Mouse (Mus musculus): ENCODE data around the gene Nek9. TPM values are rescaled to one million over a fixed set of nuclear protein-coding genes. Genes with fewer than 3 reads are reported as not detected.
A peak's percentile ranks its signal among the peaks of the same experiment; 100 is the strongest.

Nek9 gene
- polyA plus RNA-seq, 1 experiment: 32.1 TPM

DNA sequence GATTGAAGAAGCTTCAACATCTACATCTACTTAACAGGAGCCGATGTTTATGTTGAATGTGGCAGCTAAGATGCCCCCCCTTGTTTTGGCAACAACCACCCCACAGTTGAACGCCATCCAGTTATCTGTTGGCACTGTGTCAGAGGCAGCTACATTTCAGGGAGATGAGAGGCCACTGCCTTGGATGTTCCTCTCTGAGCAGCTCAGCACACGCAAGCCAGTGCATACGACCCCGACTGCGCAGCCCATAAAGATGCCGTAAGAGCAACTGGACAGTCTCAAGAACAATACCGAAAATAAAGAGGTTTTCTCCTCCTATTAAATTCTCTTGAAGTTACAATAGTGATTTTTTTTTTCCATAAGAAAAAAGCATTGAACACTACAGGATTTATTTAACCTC is 74.6 kb downstream of the Nek9 start:
- TF ChIP-seq POLR2A (IDR thresholded peaks at IDR 0.05; ENCODE audit: control insufficient read depth, extremely low read depth, insufficient read depth, low read length, poor library complexity) (no peak), CTCF (IDR thresholded peaks at IDR 0.05; ENCODE audit: borderline replicate concordance, control insufficient read depth, extremely low read depth, insufficient read depth, low read length, poor library complexity) (no peak)
- no peak for DNase-seq
- WGBS: 96% methylated on average over 8 of the region's 8 CpGs
- H3K4me1 ChIP-seq (replicated peaks; ENCODE audit: control insufficient read depth, insufficient read depth, low read length): no peaks in the 10 kb centered on the region
- no peaks in the 10 kb centered on the region for H3K36me3 ChIP-seq (ENCODE audit: control insufficient read depth, insufficient read depth, low read length)
- H3K27me3 ChIP-seq (ENCODE audit: control insufficient read depth, insufficient read depth, low read length): no peaks in the 10 kb centered on the region
- no peak overlapping the region for H3K4me3 ChIP-seq (ENCODE audit: control insufficient read depth, insufficient read depth, low read length)
- H3K27ac ChIP-seq (ENCODE audit: control insufficient read depth, insufficient read depth, low read length): no peak overlapping the region

DNA sequence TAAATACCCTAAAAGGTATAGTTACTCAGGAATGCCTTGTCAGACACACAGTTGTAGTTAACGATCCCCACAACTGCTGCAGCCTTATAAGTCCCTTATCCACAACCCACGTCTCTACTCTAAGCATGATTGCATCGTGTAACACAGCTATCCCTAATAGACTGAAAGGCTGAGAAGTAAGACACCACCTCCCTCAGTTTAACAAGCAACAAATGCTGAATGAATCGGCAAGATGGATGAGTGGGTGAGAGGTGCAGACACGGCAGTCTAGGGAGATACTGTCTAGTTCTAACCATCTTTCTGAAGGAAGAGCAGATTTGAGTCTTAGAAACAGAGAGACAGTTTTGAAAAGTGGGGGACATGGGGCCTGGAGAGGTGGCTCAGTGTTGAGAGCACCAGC is 76.0 kb downstream of the Nek9 start:
- no peaks in the 10 kb centered on the region for H3K36me3 ChIP-seq (ENCODE audit: control insufficient read depth, insufficient read depth, low read length)
- DNase-seq: no peak
- no peak overlapping the region for H3K4me3 ChIP-seq (ENCODE audit: control insufficient read depth, insufficient read depth, low read length)
- no peaks in the 10 kb centered on the region for H3K4me1 ChIP-seq (replicated peaks; ENCODE audit: control insufficient read depth, insufficient read depth, low read length)
- 96% methylated on average over 5 of the region's 5 CpGs for WGBS
- H3K27ac ChIP-seq (ENCODE audit: control insufficient read depth, insufficient read depth, low read length): no peak overlapping the region
- no peaks in the 10 kb centered on the region for H3K27me3 ChIP-seq (ENCODE audit: control insufficient read depth, insufficient read depth, low read length)
- TF ChIP-seq CTCF (IDR thresholded peaks at IDR 0.05; ENCODE audit: borderline replicate concordance, control insufficient read depth, extremely low read depth, insufficient read depth, low read length, poor library complexity) (no peak), POLR2A (IDR thresholded peaks at IDR 0.05; ENCODE audit: control insufficient read depth, extremely low read depth, insufficient read depth, low read length, poor library complexity) (no peak)

DNA sequence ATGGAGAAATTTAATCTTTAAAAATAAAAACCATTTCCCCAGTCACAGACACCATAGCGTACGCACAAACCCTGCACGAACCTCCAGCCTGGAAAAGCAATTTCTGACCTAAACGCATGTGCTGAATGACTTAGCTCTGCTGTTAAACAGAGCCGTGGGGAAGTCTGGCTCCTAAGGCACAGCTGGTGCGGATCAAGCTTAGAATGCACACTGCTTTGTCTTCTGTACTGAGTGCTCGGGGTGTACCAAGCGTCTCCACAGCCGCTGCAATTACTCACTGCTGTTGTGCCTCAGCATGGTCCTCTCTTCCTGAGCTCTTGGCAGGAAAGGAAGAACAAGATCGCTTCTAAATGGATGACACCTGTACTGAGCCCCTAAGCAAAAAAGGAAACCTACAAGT is 76.7 kb downstream of the Nek9 start:
- peaks cover 5% of the 10 kb centered on the region; the same call in 1 of the 2 replicates for H3K4me1 ChIP-seq (replicated peaks; ENCODE audit: control insufficient read depth, insufficient read depth, low read length)
- TF ChIP-seq CTCF (IDR thresholded peaks at IDR 0.05; ENCODE audit: borderline replicate concordance, control insufficient read depth, extremely low read depth, insufficient read depth, low read length, poor library complexity) (no peak), POLR2A (IDR thresholded peaks at IDR 0.05; ENCODE audit: control insufficient read depth, extremely low read depth, insufficient read depth, low read length, poor library complexity) (no peak)
- DNase-seq: no peak
- H3K27me3 ChIP-seq (ENCODE audit: control insufficient read depth, insufficient read depth, low read length): no peaks in the 10 kb centered on the region
- no peaks in the 10 kb centered on the region for H3K36me3 ChIP-seq (ENCODE audit: control insufficient read depth, insufficient read depth, low read length)
- no peak overlapping the region for H3K4me3 ChIP-seq (ENCODE audit: control insufficient read depth, insufficient read depth, low read length)
- 91% methylated on average over 10 of the region's 10 CpGs for WGBS
- H3K27ac ChIP-seq (ENCODE audit: control insufficient read depth, insufficient read depth, low read length): no peak overlapping the region

DNA sequence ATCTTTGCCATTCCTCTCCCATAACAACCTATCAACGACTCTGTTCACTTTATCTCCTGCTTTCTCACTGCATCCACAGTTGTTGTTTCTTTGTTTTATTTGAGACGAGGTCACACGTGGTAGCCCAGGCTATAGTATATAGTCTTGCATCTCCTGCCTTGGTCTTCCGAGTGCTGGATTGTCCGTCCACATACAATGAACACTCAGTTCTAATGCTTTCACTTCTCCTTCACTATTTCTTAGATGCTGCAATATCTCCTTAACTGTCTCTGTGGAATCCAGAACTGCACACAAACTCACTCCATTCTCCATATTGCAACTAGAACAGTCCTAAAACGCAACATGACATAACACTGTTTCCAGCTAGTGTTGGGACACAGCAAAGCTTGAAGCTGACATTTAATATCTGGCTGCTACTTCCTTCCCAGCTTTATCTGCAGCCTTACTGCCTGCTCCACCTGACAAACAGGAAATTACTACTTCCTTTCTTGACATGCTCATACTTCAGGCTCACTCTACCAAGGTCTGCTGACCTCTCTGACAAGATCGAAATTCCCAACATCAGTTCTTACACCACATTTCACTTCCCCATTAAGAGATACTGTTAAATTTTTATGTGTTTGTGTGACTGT is 82.0 kb downstream of the Nek9 start:
- 42% methylated on average over 7 of the region's 7 CpGs for WGBS
- Histone ChIP-seq H3K36me3 (ENCODE audit: control insufficient read depth, insufficient read depth, low read length) (no peaks in the 10 kb centered on the region; the same call in 1 of the 2 replicates), H3K27ac (ENCODE audit: control insufficient read depth, insufficient read depth, low read length) (no peak overlapping the region; the same call in 1 of the 2 replicates), H3K4me3 (ENCODE audit: control insufficient read depth, insufficient read depth, low read length) (no peak overlapping the region), H3K27me3 (ENCODE audit: control insufficient read depth, insufficient read depth, low read length) (no peaks in the 10 kb centered on the region), H3K4me1 (replicated peaks; ENCODE audit: control insufficient read depth, insufficient read depth, low read length) (peaks cover 9% of the 10 kb centered on the region)
- DNase-seq: peak; percentile 30
- TF ChIP-seq CTCF (IDR thresholded peaks at IDR 0.05; ENCODE audit: borderline replicate concordance, control insufficient read depth, extremely low read depth, insufficient read depth, low read length, poor library complexity) (no peak), POLR2A (IDR thresholded peaks at IDR 0.05; ENCODE audit: control insufficient read depth, extremely low read depth, insufficient read depth, low read length, poor library complexity) (no peak)

DNA sequence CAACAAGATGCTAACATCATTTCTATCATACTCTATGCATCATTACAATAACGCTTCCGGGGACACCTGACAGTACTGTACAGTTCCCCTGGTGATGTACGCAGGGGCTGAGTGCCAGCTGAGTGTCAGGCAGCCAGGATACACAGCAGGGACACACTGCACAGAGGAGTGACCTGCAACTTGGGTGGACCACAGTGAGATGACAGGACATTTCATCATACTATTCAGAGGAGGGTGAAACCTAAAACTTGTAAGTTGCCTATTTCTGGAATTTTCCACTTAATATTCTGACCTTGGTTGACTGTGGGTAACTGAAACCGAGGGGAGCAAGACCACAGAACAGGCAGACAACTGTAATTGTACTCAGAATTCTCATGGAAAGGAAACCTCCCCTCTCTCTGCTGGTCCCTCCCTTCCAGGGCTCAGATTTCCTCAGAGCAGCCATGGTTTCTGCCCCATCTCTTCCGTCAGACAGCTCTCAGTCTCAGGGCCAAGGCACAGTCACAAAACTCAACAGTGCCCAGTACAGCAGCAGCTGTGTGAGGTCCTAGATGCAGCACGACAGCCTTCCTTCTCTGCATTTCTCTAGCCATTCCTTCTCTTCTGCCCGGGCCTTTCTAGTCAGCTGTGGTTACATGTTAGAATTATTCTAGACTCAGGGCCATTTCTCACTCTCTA is 82.9 kb downstream of the Nek9 start:
- peaks cover 9% of the 10 kb centered on the region for H3K4me1 ChIP-seq (replicated peaks; ENCODE audit: control insufficient read depth, insufficient read depth, low read length)
- 79% methylated on average over 7 of the region's 7 CpGs for WGBS
- no peaks in the 10 kb centered on the region for H3K27me3 ChIP-seq (ENCODE audit: control insufficient read depth, insufficient read depth, low read length)
- no peak overlapping the region for H3K4me3 ChIP-seq (ENCODE audit: control insufficient read depth, insufficient read depth, low read length)
- no peak for DNase-seq
- TF ChIP-seq CTCF (IDR thresholded peaks at IDR 0.05; ENCODE audit: borderline replicate concordance, control insufficient read depth, extremely low read depth, insufficient read depth, low read length, poor library complexity): no peak
- TF ChIP-seq POLR2A (IDR thresholded peaks at IDR 0.05; ENCODE audit: control insufficient read depth, extremely low read depth, insufficient read depth, low read length, poor library complexity): no peak
- H3K27ac ChIP-seq (ENCODE audit: control insufficient read depth, insufficient read depth, low read length): peak overlapping the region; percentile 12; the same call in 1 of the 2 replicates
- H3K36me3 ChIP-seq (ENCODE audit: control insufficient read depth, insufficient read depth, low read length): no peaks in the 10 kb centered on the region; the same call in 1 of the 2 replicates

DNA sequence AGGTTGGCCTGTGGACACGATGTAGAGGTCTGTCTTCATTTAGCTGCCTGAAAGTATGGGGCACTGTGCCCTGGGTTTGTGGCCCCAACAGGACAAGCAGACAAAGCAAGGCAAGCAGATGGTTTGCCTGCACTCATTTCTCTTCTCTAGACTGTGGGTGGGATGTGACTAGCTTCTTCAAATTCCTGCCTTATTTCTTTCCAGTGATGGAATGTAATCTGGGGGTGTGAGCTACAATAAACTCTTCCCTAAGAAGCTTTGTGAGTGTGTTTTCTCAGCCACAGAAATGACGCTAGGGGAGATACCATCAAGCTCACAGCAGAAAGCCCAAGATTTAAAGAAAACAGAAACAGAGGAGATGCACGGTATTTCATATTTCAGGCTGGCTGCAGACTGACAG is 87.1 kb downstream of the Nek9 start:
- no peak for TF ChIP-seq POLR2A (IDR thresholded peaks at IDR 0.05; ENCODE audit: control insufficient read depth, extremely low read depth, insufficient read depth, low read length, poor library complexity)
- no peak for TF ChIP-seq CTCF (IDR thresholded peaks at IDR 0.05; ENCODE audit: borderline replicate concordance, control insufficient read depth, extremely low read depth, insufficient read depth, low read length, poor library complexity)
- no peak overlapping the region for H3K27ac ChIP-seq (ENCODE audit: control insufficient read depth, insufficient read depth, low read length)
- WGBS: 92% methylated on average over 3 of the region's 3 CpGs

More for the DNA sequence above, 87.1 kb downstream of the Nek9 start:
- H3K4me1 ChIP-seq (replicated peaks; ENCODE audit: control insufficient read depth, insufficient read depth, low read length): peaks cover 5% of the 10 kb centered on the region
- H3K36me3 ChIP-seq (ENCODE audit: control insufficient read depth, insufficient read depth, low read length): peaks cover 3% of the 10 kb centered on the region; the same call in 1 of the 2 replicates
- no peaks in the 10 kb centered on the region for H3K27me3 ChIP-seq (ENCODE audit: control insufficient read depth, insufficient read depth, low read length)
- DNase-seq: no peak
- no peak overlapping the region for H3K4me3 ChIP-seq (ENCODE audit: control insufficient read depth, insufficient read depth, low read length)

Other genes starting within 250 kb of the Nek9 start
- 2.6 and 4.4 TPM in 2 replicates for gene Prox2, start 228.6 kb downstream of the Nek9 start, polyA plus RNA-seq (2012; rRNA removed)
- 131 and 135 TPM in 2 replicates for gene Dlst, start 228.5 kb downstream of the Nek9 start, polyA plus RNA-seq (2012; rRNA removed)
- gene Rps6kl1, start 188.1 kb downstream of the Nek9 start, polyA plus RNA-seq (2012; rRNA removed): 3.7 and 11.4 TPM in 2 replicates
- 1.3 and 2.1 TPM in 2 replicates for gene Pgf, start 161.6 kb downstream of the Nek9 start, polyA plus RNA-seq (2012; rRNA removed)
- gene Eif2b2, start 119.9 kb downstream of the Nek9 start, polyA plus RNA-seq (2012; rRNA removed): 191 and 250 TPM in 2 replicates
- gene Mlh3, start 68.8 kb downstream of the Nek9 start, polyA plus RNA-seq (2012; rRNA removed): 4.7 and 5.5 TPM in 2 replicates
- 14.2 and 15.3 TPM in 2 replicates for gene Acyp1, start 50.9 kb downstream of the Nek9 start, polyA plus RNA-seq (2012; rRNA removed)
- gene Zc2hc1c, start 50.8 kb downstream of the Nek9 start, polyA plus RNA-seq (2012; rRNA removed): 0.05 and 0.15 TPM in 2 replicates
- 152 and 180 TPM in 2 replicates for gene Tmed10, start 35.5 kb upstream of the Nek9 start, polyA plus RNA-seq (2012; rRNA removed)
- 12.1 and 12.6 TPM in 2 replicates for gene Fos, start 134.5 kb upstream of the Nek9 start, polyA plus RNA-seq (2012; rRNA removed)